Mouse (Mus musculus): ENCODE results near the gene Bcl11a. TPM values are rescaled to one million over a fixed set of nuclear protein-coding genes. Genes with fewer than 3 reads are reported as not detected.
A peak's percentile ranks its signal among the peaks of the same experiment; 100 is the strongest.

Gene Bcl11a
- 100 to 1,000 TPM in 1 of 2 experiments, 10 to 100 TPM in 1; 94.7 to 104 TPM for total RNA-seq (2021)

- peak in 1 of 2 experiments; percentile 83 for DNase-seq (ENCODE audit: low spot score in 2 of 2)
- intact Hi-C loops (cut with DNase I) = loop anchor here (2.0 to 10.0 kb wide), 2 partner anchors 99 to 1997 kb away; no protein-coding TSS in a partner anchor
Observed at GRCm38 (mm10) chr11:24077795-24078705, at the start of gene Bcl11a. Gene Bcl11a, plus strand, starts transcription at chr11:24078056.

- intact Hi-C loops (cut with DNase I) = loop anchor here (5.0 kb wide), 1 partner anchor 37 kb away; no protein-coding TSS in a partner anchor
- peak in 1 of 2 experiments; percentile 87 for DNase-seq (ENCODE audit: low spot score in 2 of 2)
Observed at GRCm38 (mm10) chr11:24044025-24044424, 33.8 kb upstream of the Bcl11a start.

- DNase-seq (ENCODE audit: low spot score in 2 of 2) = peak; percentile 84 to 85
- intact Hi-C loops (cut with DNase I) = loop anchor here (5.0 kb wide), 1 partner anchor 72 kb away; no protein-coding TSS in a partner anchor
Observed at GRCm38 (mm10) chr11:24049226-24050031, 28.4 kb upstream of the Bcl11a start.

GRCm38 (mm10) chr11:24050032-24050757 lies 27.7 kb upstream of the Bcl11a start:
- intact Hi-C loops (cut with DNase I) = no loop called here
- no peak for DNase-seq (ENCODE audit: low spot score in 2 of 2)

- intact Hi-C loops (cut with DNase I) = no loop called here
- no peak for DNase-seq (ENCODE audit: low spot score in 2 of 2)
Observed at GRCm38 (mm10) chr11:24052882-24053281, 25.0 kb upstream of the Bcl11a start.

GRCm38 (mm10) chr11:24059137-24059536 lies 18.7 kb upstream of the Bcl11a start:
- no peak for DNase-seq (ENCODE audit: low spot score in 2 of 2)
- intact Hi-C loops (cut with DNase I) = no loop called here

- DNase-seq (ENCODE audit: low spot score in 2 of 2) = no peak
- intact Hi-C loops (cut with DNase I) = loop anchor here (5.0 kb wide), 1 partner anchor 1797 kb away; no protein-coding TSS in a partner anchor
Observed at GRCm38 (mm10) chr11:24060428-24060827, 17.4 kb upstream of the Bcl11a start.

GRCm38 (mm10) chr11:24061819-24062218 lies 16.0 kb upstream of the Bcl11a start:
- DNase-seq (ENCODE audit: low spot score in 2 of 2) = peak in 1 of 2 experiments; percentile 50
- intact Hi-C loops (cut with DNase I) = loop anchor here (5.0 kb wide), 1 partner anchor 1795 kb away; no protein-coding TSS in a partner anchor

- intact Hi-C loops (cut with DNase I) = loop anchor here (5.0 kb wide), 1 partner anchor 1795 kb away; no protein-coding TSS in a partner anchor
- DNase-seq (ENCODE audit: low spot score in 2 of 2) = peak in 1 of 2 experiments; percentile 68
Observed at GRCm38 (mm10) chr11:24062495-24063096, 15.3 kb upstream of the Bcl11a start.

GRCm38 (mm10) chr11:24064221-24064620 lies 13.6 kb upstream of the Bcl11a start:
- no peak for DNase-seq (ENCODE audit: low spot score in 2 of 2)
- intact Hi-C loops (cut with DNase I) = loop anchor here (5.0 kb wide), 1 partner anchor 1793 kb away; no protein-coding TSS in a partner anchor

- peak in 1 of 2 experiments; percentile 73 for DNase-seq (ENCODE audit: low spot score in 2 of 2)
- intact Hi-C loops (cut with DNase I) = no loop called here
Observed at GRCm38 (mm10) chr11:24065313-24065712, 12.5 kb upstream of the Bcl11a start.

- intact Hi-C loops (cut with DNase I) = loop anchor here (10.0 kb wide), 1 partner anchor 2001 kb away; no protein-coding TSS in a partner anchor
- DNase-seq (ENCODE audit: low spot score in 2 of 2) = peak in 1 of 2 experiments; percentile 42
Observed at GRCm38 (mm10) chr11:24074021-24074591, 3.8 kb upstream of the Bcl11a start.

- peak; percentile 24 to 58 for DNase-seq (ENCODE audit: low spot score in 2 of 2)
- intact Hi-C loops (cut with DNase I) = loop anchor here (10.0 kb wide), 1 partner anchor 2000 kb away; no protein-coding TSS in a partner anchor
Observed at GRCm38 (mm10) chr11:24074634-24075104, 3.2 kb upstream of the Bcl11a start, which contains the start of gene A830031A19Rik. Gene A830031A19Rik, minus strand, starts transcription at chr11:24075054.

GRCm38 (mm10) chr11:24075486-24076126 lies 2.2 kb upstream of the Bcl11a start:
- intact Hi-C loops (cut with DNase I) = loop anchor here (2.0 to 10.0 kb wide), 2 partner anchors 97 to 1999 kb away; no protein-coding TSS in a partner anchor
- DNase-seq (ENCODE audit: low spot score in 2 of 2) = peak in 1 of 2 experiments; percentile 84

GRCm38 (mm10) chr11:24076127-24076650 lies 1.7 kb upstream of the Bcl11a start:
- intact Hi-C loops (cut with DNase I) = loop anchor here (2.0 to 10.0 kb wide), 2 partner anchors 97 to 1999 kb away; no protein-coding TSS in a partner anchor
- DNase-seq (ENCODE audit: low spot score in 2 of 2) = peak; percentile 77 to 91

- peak in 1 of 2 experiments; percentile 62 for DNase-seq (ENCODE audit: low spot score in 2 of 2)
Observed at GRCm38 (mm10) chr11:24076821-24077730, 780 bp upstream of the Bcl11a start.

More at GRCm38 (mm10) chr11:24076821-24077730, 780 bp upstream of the Bcl11a start:
- intact Hi-C loops (cut with DNase I) = loop anchor here (2.0 to 10.0 kb wide), 2 partner anchors 98 to 1998 kb away; no protein-coding TSS in a partner anchor
